Mouse (Mus musculus) neural tube, embryonic 11.5 days (tissue): Measurements from ENCODE around the gene Pigf. TPM values are rescaled to one million over a fixed set of nuclear protein-coding genes. Genes with fewer than 3 reads are reported as not detected.
"Not testable (repeated sequence)": the region's sequence is repeated elsewhere in the genome, so short reads cannot be mapped to it uniquely, and the experiment has no call there.

Source experiments
- ATAC-seq: fragments of 200-750 bp; cut with Nextera tagmentation; 2 replicates; pipeline ENCODE4 v1.8.0; 2017; ENCODE audit warnings: moderate number of reproducible peaks, mild to moderate bottlenecking, moderate TSS enrichment, moderate library complexity; ENCODE audit not compliant: insufficient read depth, low FRiP score, low TSS enrichment
- DNase-seq: peaks from one replicate; pipeline ENCODE4 v3.0.0-alpha.2; 2015; ENCODE audit warnings: low spot score
- H3K27ac ChIP-seq: fragments of 300-500 bp; sonication (generic); 2 replicates; pipeline ENCODE4 v1.5.1; 2014; ENCODE audit warnings: low read depth, mild to moderate bottlenecking, low read length
- H3K27me3 ChIP-seq: fragments of 300-500 bp; sonication (generic); 2 replicates; pipeline ENCODE4 v1.6.1; 2014; ENCODE audit warnings: mild to moderate bottlenecking, low read length, mixed read lengths; ENCODE audit not compliant: control insufficient read depth, insufficient read depth
- H3K36me3 ChIP-seq: fragments of 300-500 bp; sonication (generic); 2 replicates; pipeline ENCODE4 v1.6.1; 2014; ENCODE audit warnings: mild to moderate bottlenecking, low read length, moderate library complexity, mixed read lengths; ENCODE audit not compliant: control insufficient read depth, insufficient read depth
- H3K4me1 ChIP-seq: fragments of 300-500 bp; sonication (generic); 2 replicates; pipeline ENCODE4 v1.6.1; 2014; ENCODE audit warnings: low read length, mixed read lengths; ENCODE audit not compliant: control insufficient read depth, insufficient read depth
- H3K4me2 ChIP-seq: fragments of 300-500 bp; sonication (generic); 2 replicates; pipeline ENCODE4 v1.6.1; 2014; ENCODE audit warnings: low read depth, mild to moderate bottlenecking, moderate library complexity
- H3K4me3 ChIP-seq: fragments of 300-500 bp; sonication (generic); 2 replicates; pipeline ENCODE4 v1.5.1; 2014; ENCODE audit warnings: low read depth, low read length
- H3K9ac ChIP-seq: fragments of 300-500 bp; sonication (generic); 2 replicates; pipeline ENCODE4 v1.6.1; 2014; ENCODE audit warnings: mild to moderate bottlenecking, low read length
- H3K9me3 ChIP-seq: fragments of 300-500 bp; sonication (generic); 2 replicates; pipeline ENCODE4 v1.6.1; 2016; ENCODE audit warnings: low read length; ENCODE audit not compliant: control insufficient read depth
- WGBS: fragments of 180-500 bp; shearing (Covaris S2); extraction: QIAGEN DNeasy Blood & Tissue Kit; methylation state at CpG from one replicate; pipeline ENCODE4 v1.1.7; 2014; 5-methylcytosine and 5-hydroxymethylcytosine counted together
- polyA plus RNA-seq: library from polyadenylated mRNA; unstranded; fragments of >200 nt; fragmentation: Nextera tagmentation; extraction: Ambion mirVana; gene quantifications from 2 replicates; pipeline ENCODE4 v1.2.1, GENCODE M21; 2014

Gene Pigf
- polyA plus RNA-seq = 39.2 and 42.0 TPM in 2 replicates

DNA sequence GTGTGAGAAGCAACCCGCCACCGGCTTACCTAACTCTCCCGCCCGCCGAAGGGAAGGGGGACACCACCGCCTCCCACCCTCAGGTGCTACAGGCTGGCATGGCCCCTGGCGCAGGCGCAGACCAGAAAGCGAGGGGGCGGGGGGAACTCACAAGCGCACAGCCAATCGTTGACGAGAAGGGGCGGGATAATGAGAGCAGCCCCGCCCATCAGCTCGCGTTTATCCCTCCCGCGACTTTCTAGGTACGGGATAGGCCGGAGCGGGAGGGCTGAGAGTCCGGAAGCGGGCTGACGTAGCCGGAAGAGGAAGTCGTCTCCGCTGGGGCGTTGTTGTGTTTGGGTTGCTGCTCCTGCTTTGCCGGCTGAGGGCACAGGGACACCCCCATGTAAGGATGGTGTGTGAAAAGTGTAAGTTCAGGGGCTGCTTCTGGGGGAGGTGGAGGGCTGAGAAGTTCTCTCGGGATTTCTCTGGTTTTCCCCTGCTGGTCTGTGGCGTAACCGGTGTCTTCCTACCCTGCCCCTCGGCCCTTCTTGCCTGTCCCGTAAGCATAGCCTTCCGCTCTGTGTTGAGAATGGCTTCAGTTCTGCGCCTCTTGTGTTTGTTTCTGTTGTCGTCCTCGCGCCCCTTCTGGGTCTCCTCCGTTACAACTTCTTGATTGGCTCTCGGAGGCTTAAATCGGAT is at the start of gene Pigf, which contains the start of gene Cript:
Gene Pigf (minus strand): TSS at position 138 of the 681 bp plus-strand sequence.
Gene Cript (plus strand): TSS at position 282 of the 681 bp plus-strand sequence.
- under 1% methylated on average over 43 of the region's 43 CpGs for WGBS
- Histone ChIP-seq H3K4me3 (peak within 1 kb of the TSS; percentile 90), H3K27ac (no peak within 1 kb of the TSS), H3K9ac (peak within 1 kb of the TSS; percentile 71), H3K4me2 (peak within 1 kb of the TSS; percentile 93), H3K36me3 (no peaks in the 10 kb centered on the region), H3K4me1 (peaks cover 3% of the 10 kb centered on the region; the same call in 1 of the 2 replicates), H3K27me3 (no peaks in the 10 kb centered on the region), H3K9me3 (no peaks in the 10 kb centered on the region)
- peak; percentile 99 for ATAC-seq
- peak; percentile 99 for DNase-seq

DNA sequence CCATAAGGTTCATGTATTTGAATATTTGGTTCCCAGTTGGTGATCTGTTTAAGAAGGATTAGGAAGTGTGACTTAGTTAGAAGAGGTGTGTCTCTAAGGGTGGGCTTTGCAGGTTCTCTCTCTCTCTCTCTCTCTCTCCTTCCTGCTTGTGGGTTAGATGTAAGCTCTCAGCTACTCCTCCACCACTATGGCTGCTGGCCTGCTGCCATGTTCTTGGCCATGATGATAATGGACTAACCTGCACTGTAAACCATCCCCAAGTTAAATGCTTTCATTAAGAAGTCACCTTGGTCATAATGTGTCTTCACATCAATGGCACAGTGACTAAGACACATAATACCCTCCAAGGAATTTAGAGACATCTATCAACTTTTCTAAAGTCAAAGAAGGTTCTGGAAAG is 48.3 kb upstream of the Pigf start:
- no peak overlapping the region for H3K4me2 ChIP-seq
- H3K4me1 ChIP-seq = no peaks in the 10 kb centered on the region
- DNase-seq = no peak
- no peak overlapping the region for H3K27ac ChIP-seq
- no peak overlapping the region for H3K4me3 ChIP-seq
- H3K9ac ChIP-seq = no peak overlapping the region
- no peak for ATAC-seq
- no peaks in the 10 kb centered on the region for H3K27me3 ChIP-seq
- H3K9me3 ChIP-seq = no peaks in the 10 kb centered on the region
- no peaks in the 10 kb centered on the region for H3K36me3 ChIP-seq

DNA sequence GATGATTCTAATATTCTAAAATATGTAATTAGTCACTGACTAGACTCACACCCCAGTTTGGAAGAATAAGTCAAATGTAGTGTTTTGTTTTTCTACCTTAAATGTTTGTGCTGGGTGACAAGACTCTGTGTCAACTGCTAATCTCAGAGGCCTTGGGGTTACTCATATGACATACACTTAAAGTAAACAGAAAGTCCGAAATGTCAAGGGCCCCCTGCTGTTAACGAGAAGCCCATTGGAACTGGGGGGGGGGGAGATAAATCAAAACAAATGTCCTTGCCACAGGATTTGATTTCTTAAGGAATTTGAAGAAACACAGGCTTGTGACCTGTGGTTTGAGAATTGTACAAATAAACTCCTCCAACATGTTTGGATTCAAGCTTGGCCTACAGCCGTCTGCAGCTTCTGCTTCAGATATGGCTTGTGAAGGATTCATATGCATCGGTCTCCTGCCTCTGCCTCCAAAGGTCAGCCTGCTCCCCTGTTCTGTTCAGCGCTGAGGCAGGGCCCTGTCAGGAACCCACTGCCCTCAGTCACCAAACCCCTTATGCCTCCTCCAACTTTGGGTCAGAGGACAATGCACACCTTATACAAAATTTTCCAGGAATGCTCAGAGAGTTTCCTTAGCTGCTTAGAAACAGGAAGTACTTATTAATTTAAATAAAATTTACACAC is 47.7 kb upstream of the Pigf start:
- H3K9me3 ChIP-seq = no peaks in the 10 kb centered on the region
- no peak overlapping the region for H3K4me2 ChIP-seq
- no peaks in the 10 kb centered on the region for H3K36me3 ChIP-seq
- no peak for DNase-seq
- H3K4me3 ChIP-seq = no peak overlapping the region
- H3K9ac ChIP-seq = no peak overlapping the region
- WGBS = 75% methylated on average over 5 of the region's 5 CpGs
- H3K4me1 ChIP-seq = no peaks in the 10 kb centered on the region
- no peak overlapping the region for H3K27ac ChIP-seq
- no peaks in the 10 kb centered on the region for H3K27me3 ChIP-seq
- ATAC-seq = no peak

GRCm38 (mm10) chr17:87072183-87072582 is 47.0 kb upstream of the Pigf start:
- not testable (repeated sequence) for H3K9ac ChIP-seq, H3K4me3 ChIP-seq, H3K36me3 ChIP-seq, H3K27me3 ChIP-seq, H3K4me1 ChIP-seq, H3K4me2 ChIP-seq, DNase-seq, H3K9me3 ChIP-seq, ATAC-seq, H3K27ac ChIP-seq
- WGBS = 100% methylated on average over 1 of the region's 1 CpGs

GRCm38 (mm10) chr17:87068997-87069396 is 43.8 kb upstream of the Pigf start:
- DNase-seq (no peak), ATAC-seq (no peak)
- no peak overlapping the region for H3K4me3 ChIP-seq
- 92% methylated on average over 4 of the region's 4 CpGs for WGBS
- H3K9me3 ChIP-seq = no peaks in the 10 kb centered on the region
- H3K4me1 ChIP-seq = no peaks in the 10 kb centered on the region
- H3K9ac ChIP-seq = no peak overlapping the region
- H3K36me3 ChIP-seq = no peaks in the 10 kb centered on the region
- H3K4me2 ChIP-seq = no peak overlapping the region
- H3K27me3 ChIP-seq = no peaks in the 10 kb centered on the region
- H3K27ac ChIP-seq = no peak overlapping the region

- no peaks in the 10 kb centered on the region for H3K27me3 ChIP-seq
- H3K4me1 ChIP-seq = no peaks in the 10 kb centered on the region
- ATAC-seq (no peak), DNase-seq (no peak)
- no peak overlapping the region for H3K4me3 ChIP-seq
- H3K9me3 ChIP-seq = no peaks in the 10 kb centered on the region
- 84% methylated on average over 6 of the region's 6 CpGs for WGBS
- H3K9ac ChIP-seq = no peak overlapping the region
- no peak overlapping the region for H3K27ac ChIP-seq
- no peak overlapping the region for H3K4me2 ChIP-seq
- H3K36me3 ChIP-seq = no peaks in the 10 kb centered on the region
Observed at GRCm38 (mm10) chr17:87063969-87064368, 38.8 kb upstream of the Pigf start.

- Histone ChIP-seq H3K4me2 (no peak overlapping the region), H3K4me1 (no peaks in the 10 kb centered on the region), H3K27me3 (no peaks in the 10 kb centered on the region), H3K9ac (no peak overlapping the region), H3K9me3 (no peaks in the 10 kb centered on the region), H3K36me3 (no peaks in the 10 kb centered on the region), H3K27ac (no peak overlapping the region), H3K4me3 (no peak overlapping the region)
- ATAC-seq (no peak), DNase-seq (no peak)
- WGBS = 70% methylated on average over 7 of the region's 7 CpGs
Observed at GRCm38 (mm10) chr17:87063461-87063860, 38.3 kb upstream of the Pigf start.

DNA sequence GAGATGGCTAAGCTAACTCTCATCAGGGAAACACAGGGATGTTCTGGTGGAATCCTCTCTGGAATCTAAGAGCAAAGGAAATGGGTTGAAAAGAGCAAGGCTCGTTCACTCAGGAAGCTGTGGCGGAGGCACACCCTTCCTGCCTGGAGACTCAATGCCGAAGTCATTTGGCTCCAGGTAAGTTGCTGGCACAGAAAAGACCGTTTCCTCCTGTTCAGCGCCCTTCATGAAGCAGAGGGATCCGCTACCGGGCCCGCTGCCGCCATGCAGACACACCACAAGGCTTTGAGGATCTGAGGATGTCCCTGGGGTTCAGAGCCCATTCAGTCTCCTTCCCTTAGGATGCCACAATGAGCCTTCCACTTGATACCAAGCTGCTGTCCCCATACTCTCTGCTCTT is 37.4 kb upstream of the Pigf start:
- Histone ChIP-seq H3K9me3 (no peaks in the 10 kb centered on the region), H3K9ac (no peak overlapping the region), H3K36me3 (no peaks in the 10 kb centered on the region), H3K27me3 (no peaks in the 10 kb centered on the region), H3K27ac (no peak overlapping the region), H3K4me3 (no peak overlapping the region), H3K4me1 (no peaks in the 10 kb centered on the region), H3K4me2 (no peak overlapping the region)
- DNase-seq (no peak), ATAC-seq (no peak)
- 87% methylated on average over 9 of the region's 9 CpGs for WGBS
